Mouse (Mus musculus) neural tube, embryonic 15.5 days (tissue): ENCODE data around the gene Cmtm7. TPM values are rescaled to one million over a fixed set of nuclear protein-coding genes. Genes with fewer than 3 reads are reported as not detected.
A peak's percentile ranks its signal among the peaks of the same experiment; 100 is the strongest.

Experiments used
- ATAC-seq: fragments of 200-750 bp; cut with Nextera tagmentation; 2 replicates; pipeline ENCODE4 v1.8.0; 2017; ENCODE audit warnings: mild to moderate bottlenecking, moderate TSS enrichment, moderate library complexity; ENCODE audit not compliant: low FRiP score
- H3K27ac ChIP-seq: fragments of 300-500 bp; sonication (generic); replicated peaks from 2 replicates; pipeline ENCODE4 v1.5.1; 2015; ENCODE audit warnings: mild to moderate bottlenecking, inconsistent platforms
- H3K27me3 ChIP-seq: fragments of 300-500 bp; sonication (generic); replicated peaks from 2 replicates; pipeline ENCODE4 v1.6.1; 2015; ENCODE audit warnings: inconsistent platforms
- H3K36me3 ChIP-seq: fragments of 300-500 bp; sonication (generic); 2 replicates; pipeline ENCODE4 v1.6.1; 2015; ENCODE audit warnings: inconsistent platforms
- H3K4me1 ChIP-seq: fragments of 300-500 bp; sonication (generic); 2 replicates; pipeline ENCODE4 v1.6.1; 2015; ENCODE audit warnings: inconsistent platforms
- H3K4me2 ChIP-seq: fragments of 300-500 bp; sonication (generic); 2 replicates; pipeline ENCODE4 v1.6.1; 2015; ENCODE audit warnings: inconsistent platforms, mild to moderate bottlenecking, moderate library complexity
- H3K4me3 ChIP-seq: fragments of 300-500 bp; sonication (generic); replicated peaks from 2 replicates; pipeline ENCODE4 v1.5.1; 2015; ENCODE audit warnings: mild to moderate bottlenecking, inconsistent platforms
- H3K9ac ChIP-seq: fragments of 300-500 bp; sonication (generic); replicated peaks from 2 replicates; pipeline ENCODE4 v1.6.1; 2015; ENCODE audit warnings: mild to moderate bottlenecking, inconsistent platforms
- H3K9me3 ChIP-seq: fragments of 300-500 bp; sonication (generic); replicated peaks from 2 replicates; pipeline ENCODE4 v1.6.1; 2016; ENCODE audit warnings: inconsistent platforms
- WGBS: fragments of 180-500 bp; shearing (Covaris S2); methylation state at CpG from one replicate; pipeline ENCODE4 v1.1.7; 2015; ENCODE audit warnings: mixed read lengths; 5-methylcytosine and 5-hydroxymethylcytosine counted together
- polyA plus RNA-seq: library from polyadenylated mRNA; unstranded; fragments of >200 nt; fragmentation: Nextera tagmentation; extraction: Ambion mirVana; gene quantifications from 2 replicates; pipeline ENCODE4 v1.2.1, GENCODE M21; 2015

The Cmtm7 gene
- polyA plus RNA-seq, 1 experiment from 2014 or later, result 13.0 TPM

DNA sequence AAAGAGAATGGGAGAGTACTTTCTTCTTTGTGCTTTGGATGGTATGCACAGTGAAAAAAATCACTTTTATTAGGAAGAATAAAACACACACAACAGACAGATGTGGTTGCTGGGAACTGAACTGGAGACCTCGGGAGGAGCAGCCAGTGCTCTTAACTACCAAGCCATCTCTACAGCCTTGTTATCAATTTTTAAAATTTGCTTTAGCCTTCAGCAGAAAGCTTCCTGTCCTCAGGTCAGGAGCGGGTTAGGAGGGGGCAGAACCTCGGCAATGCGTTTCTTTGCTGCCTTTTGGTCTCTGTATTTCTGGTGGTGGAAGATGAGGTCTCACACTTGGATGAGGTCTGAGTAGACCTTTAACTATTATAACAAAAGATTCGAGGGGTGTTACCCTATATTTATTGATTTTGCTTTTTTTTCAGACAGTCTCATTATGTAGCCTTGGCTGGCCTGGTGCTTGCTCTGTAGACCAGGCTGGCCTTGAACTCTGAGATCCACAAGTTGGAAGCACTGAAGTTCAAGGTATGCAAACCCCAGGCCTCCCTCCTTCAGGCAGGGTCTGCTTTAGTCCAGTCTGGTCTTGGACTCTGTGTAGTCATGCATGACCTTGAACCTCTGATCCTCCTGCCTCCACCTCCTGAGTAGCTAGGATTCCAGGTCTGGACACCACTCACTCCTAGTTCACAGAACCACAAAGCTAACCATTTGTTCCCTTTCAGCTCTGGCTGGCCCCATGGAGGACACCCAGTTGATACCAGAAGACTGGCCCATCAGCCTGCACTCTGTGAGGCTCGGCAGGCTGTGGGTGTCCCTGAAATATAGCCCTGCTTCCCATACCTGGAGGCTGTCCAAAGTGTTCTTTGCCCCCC is 4.2 kb downstream of the Cmtm7 start:
- no peaks in the 10 kb centered on the region for H3K9me3 ChIP-seq
- no peak for ATAC-seq
- H3K27me3 ChIP-seq, result 0 out of 2 replicates have a peak, but pooled peaks cover 5% of the 10 kb centered on the region
- no peak overlapping the region for H3K4me2 ChIP-seq
- H3K9ac ChIP-seq, result no peak overlapping the region
- WGBS, result 83% methylated on average over 6 of the region's 6 CpGs
- peaks cover 27% of the 10 kb centered on the region for H3K4me1 ChIP-seq
- no peaks in the 10 kb centered on the region for H3K36me3 ChIP-seq
- no peak overlapping the region for H3K27ac ChIP-seq
- H3K4me3 ChIP-seq, result no peak overlapping the region

- Histone ChIP-seq H3K27ac (no peak overlapping the region), H3K4me1 (peaks cover 20% of the 10 kb centered on the region), H3K27me3 (0 out of 2 replicates have a peak, but pooled peaks cover 5% of the 10 kb centered on the region), H3K4me2 (no peak overlapping the region), H3K9ac (no peak overlapping the region), H3K9me3 (no peaks in the 10 kb centered on the region), H3K36me3 (no peaks in the 10 kb centered on the region), H3K4me3 (no peak overlapping the region)
- ATAC-seq, result no peak
- WGBS, result 91% methylated on average over 3 of the region's 3 CpGs
Measured at GRCm38 (mm10) chr9:114776361-114776760, 5.3 kb downstream of the Cmtm7 start.

GRCm38 (mm10) chr9:114775272-114775671 is 6.4 kb downstream of the Cmtm7 start:
- H3K36me3 ChIP-seq, result no peaks in the 10 kb centered on the region
- H3K9ac ChIP-seq, result no peak overlapping the region
- H3K27me3 ChIP-seq, result 0 out of 2 replicates have a peak, but pooled peaks cover 5% of the 10 kb centered on the region
- H3K27ac ChIP-seq, result no peak overlapping the region
- ATAC-seq, result no peak
- no peak overlapping the region for H3K4me3 ChIP-seq
- H3K9me3 ChIP-seq, result no peaks in the 10 kb centered on the region
- no peak overlapping the region for H3K4me2 ChIP-seq
- peaks cover 9% of the 10 kb centered on the region for H3K4me1 ChIP-seq
- WGBS, result 71% methylated on average over 4 of the region's 4 CpGs

GRCm38 (mm10) chr9:114774629-114775028 is 7.0 kb downstream of the Cmtm7 start:
- no peak overlapping the region for H3K4me3 ChIP-seq
- 0 out of 2 replicates have a peak, but pooled peaks cover 4% of the 10 kb centered on the region for H3K27me3 ChIP-seq
- no peak overlapping the region for H3K9ac ChIP-seq
- H3K9me3 ChIP-seq, result no peaks in the 10 kb centered on the region
- WGBS, result 85% methylated on average over 6 of the region's 6 CpGs
- H3K4me1 ChIP-seq, result peaks cover 5% of the 10 kb centered on the region
- no peak for ATAC-seq
- no peaks in the 10 kb centered on the region for H3K36me3 ChIP-seq
- H3K4me2 ChIP-seq, result no peak overlapping the region
- no peak overlapping the region for H3K27ac ChIP-seq

DNA sequence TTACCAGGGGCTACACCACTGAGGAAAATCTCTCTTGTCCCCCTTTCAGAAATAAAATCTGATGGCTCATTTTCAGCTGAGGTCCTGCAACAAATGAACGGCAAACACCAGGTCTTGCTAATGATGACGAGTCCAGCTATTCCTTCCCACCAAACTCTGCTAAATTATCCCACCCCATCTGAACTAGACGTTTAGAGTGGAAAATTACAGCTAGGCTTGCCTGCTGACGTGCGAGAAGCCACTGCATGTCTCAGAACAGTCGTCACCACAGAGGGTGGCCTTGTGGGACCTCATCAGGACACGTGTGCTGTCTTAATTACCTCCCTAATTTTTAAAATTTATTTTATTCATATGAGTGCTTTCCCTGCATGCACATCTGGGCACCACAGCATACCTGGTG is 10.1 kb downstream of the Cmtm7 start:
- ATAC-seq, result no peak
- no peaks in the 10 kb centered on the region for H3K9me3 ChIP-seq
- no peak overlapping the region for H3K9ac ChIP-seq
- no peak overlapping the region for H3K27ac ChIP-seq
- H3K27me3 ChIP-seq, result 0 out of 2 replicates have a peak, but pooled peaks cover 4% of the 10 kb centered on the region
- no peaks in the 10 kb centered on the region for H3K36me3 ChIP-seq
- H3K4me1 ChIP-seq, result peaks cover 21% of the 10 kb centered on the region
- H3K4me2 ChIP-seq, result no peak overlapping the region
- 70% methylated on average over 7 of the region's 7 CpGs for WGBS
- no peak overlapping the region for H3K4me3 ChIP-seq

DNA sequence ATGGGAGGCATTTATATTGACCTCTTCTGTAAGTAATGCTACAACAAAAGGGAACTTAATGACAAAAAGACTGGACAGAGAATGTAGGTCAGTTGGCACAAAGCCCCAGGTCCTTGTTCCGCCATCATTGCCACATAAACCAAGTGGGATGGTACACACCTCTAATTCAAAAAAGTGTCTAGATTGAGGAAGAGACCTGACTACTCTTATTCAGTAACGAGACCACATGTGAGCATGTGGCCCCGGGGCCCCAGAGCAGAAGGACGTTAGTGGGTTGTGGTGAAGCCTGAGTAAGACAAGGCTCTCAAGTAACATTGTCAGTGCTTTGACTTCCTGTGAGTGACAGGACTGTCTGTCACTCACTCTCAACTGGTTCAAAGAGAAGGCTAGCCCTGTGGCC is 11.4 kb downstream of the Cmtm7 start:
- WGBS, result 86% methylated on average over 4 of the region's 4 CpGs
- Histone ChIP-seq H3K4me2 (no peak overlapping the region), H3K9ac (no peak overlapping the region), H3K27me3 (0 out of 2 replicates have a peak, but pooled peaks cover 4% of the 10 kb centered on the region), H3K9me3 (no peaks in the 10 kb centered on the region), H3K4me3 (no peak overlapping the region), H3K27ac (no peak overlapping the region), H3K36me3 (no peaks in the 10 kb centered on the region), H3K4me1 (peaks cover 21% of the 10 kb centered on the region)
- no peak for ATAC-seq

DNA sequence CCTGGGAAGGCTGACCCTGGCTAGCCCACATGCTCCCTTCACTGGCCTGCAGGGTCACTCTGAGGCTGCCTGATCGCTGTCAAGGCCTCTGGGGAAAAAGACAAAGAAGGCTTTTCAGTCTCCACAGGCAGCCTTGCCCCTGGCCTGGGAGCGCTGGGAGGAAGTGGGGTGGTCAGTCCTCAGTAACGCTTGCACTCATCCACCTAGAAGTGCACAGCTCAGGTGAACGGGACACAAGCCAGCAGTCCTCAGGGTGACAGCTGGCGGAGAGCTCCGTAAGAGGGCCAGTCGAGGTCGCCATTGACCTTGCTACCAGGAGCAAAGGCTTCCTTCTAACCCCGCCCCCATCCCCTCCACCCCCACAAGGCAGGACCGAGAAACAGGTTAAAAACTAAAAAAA is 13.6 kb downstream of the Cmtm7 start:
- no peak for ATAC-seq

GRCm38 (mm10) chr9:114767507-114767906 is 14.1 kb downstream of the Cmtm7 start:
- Histone ChIP-seq H3K9ac (no peak overlapping the region), H3K4me1 (peaks cover 17% of the 10 kb centered on the region), H3K4me2 (no peak overlapping the region), H3K9me3 (no peaks in the 10 kb centered on the region), H3K36me3 (no peaks in the 10 kb centered on the region), H3K4me3 (no peak overlapping the region), H3K27me3 (0 out of 2 replicates have a peak, but pooled peaks cover 4% of the 10 kb centered on the region), H3K27ac (no peak overlapping the region)
- WGBS, result 71% methylated on average over 2 of the region's 2 CpGs
- ATAC-seq, result no peak

More for the DNA sequence above, 13.6 kb downstream of the Cmtm7 start:
- 66% methylated on average over 10 of the region's 10 CpGs for WGBS
- Histone ChIP-seq H3K27me3 (0 out of 2 replicates have a peak, but pooled peaks cover 4% of the 10 kb centered on the region), H3K4me3 (no peak overlapping the region), H3K9me3 (no peaks in the 10 kb centered on the region), H3K27ac (no peak overlapping the region), H3K36me3 (no peaks in the 10 kb centered on the region), H3K4me2 (no peak overlapping the region), H3K4me1 (peaks cover 17% of the 10 kb centered on the region), H3K9ac (no peak overlapping the region)

GRCm38 (mm10) chr9:114767030-114767429 is 14.6 kb downstream of the Cmtm7 start:
- 0 out of 2 replicates have a peak, but pooled peaks cover 4% of the 10 kb centered on the region for H3K27me3 ChIP-seq
- peak; percentile 75 for ATAC-seq
- peaks cover 17% of the 10 kb centered on the region for H3K4me1 ChIP-seq
- WGBS, result 35% methylated on average over 13 of the region's 13 CpGs
- H3K9ac ChIP-seq, result no peak overlapping the region
- no peak overlapping the region; the same call in 1 of the 2 replicates for H3K27ac ChIP-seq
- no peak overlapping the region for H3K4me3 ChIP-seq
- H3K9me3 ChIP-seq, result no peaks in the 10 kb centered on the region
- H3K36me3 ChIP-seq, result no peaks in the 10 kb centered on the region
- no peak overlapping the region for H3K4me2 ChIP-seq

DNA sequence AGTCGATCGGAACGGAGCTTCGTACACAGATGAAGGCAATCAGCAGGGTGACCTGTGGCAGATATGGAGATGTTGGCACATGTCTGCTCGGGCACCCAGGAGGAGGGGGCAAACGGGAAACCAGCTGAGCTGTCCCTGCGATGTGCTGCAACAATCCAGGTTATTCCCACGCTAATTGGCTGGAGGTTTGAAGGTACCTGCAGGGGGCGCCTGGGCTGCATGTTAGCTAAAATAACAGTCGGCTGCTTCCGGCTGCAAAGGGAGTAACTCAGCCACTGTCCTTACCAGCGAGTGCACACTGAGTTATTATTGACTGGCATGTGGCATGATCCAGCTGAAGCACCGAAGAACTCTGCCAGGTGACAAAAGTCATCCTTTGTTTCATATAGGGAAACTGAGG is 18.3 kb downstream of the Cmtm7 start:
- 56% methylated on average over 13 of the region's 13 CpGs for WGBS
- no peak for ATAC-seq
- Histone ChIP-seq H3K4me3 (no peak overlapping the region), H3K4me1 (peaks cover 25% of the 10 kb centered on the region), H3K27me3 (no peaks in the 10 kb centered on the region), H3K27ac (no peak overlapping the region), H3K9me3 (no peaks in the 10 kb centered on the region), H3K36me3 (no peaks in the 10 kb centered on the region), H3K4me2 (no peak overlapping the region), H3K9ac (no peak overlapping the region)

DNA sequence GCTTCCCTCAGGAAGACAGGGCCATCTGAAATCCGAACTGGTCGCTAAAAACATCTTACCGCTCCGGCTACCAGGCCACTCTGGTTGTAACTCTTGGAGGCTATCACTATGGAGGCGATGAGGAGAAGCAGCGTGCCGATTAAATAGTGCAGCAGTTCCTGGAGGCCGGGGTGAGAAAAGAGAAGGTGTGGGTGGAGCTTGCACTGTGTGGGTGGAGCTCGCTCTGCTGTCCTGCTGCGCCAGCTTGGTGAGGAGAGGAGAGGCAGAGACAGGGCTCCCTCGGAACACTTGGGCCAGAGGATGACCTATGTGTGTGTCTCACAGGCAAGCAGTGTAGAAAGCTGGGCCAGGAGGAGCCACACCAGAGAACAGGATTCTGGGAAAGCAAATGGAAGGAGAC is 19.8 kb downstream of the Cmtm7 start:
- no peak overlapping the region for H3K9ac ChIP-seq
- no peaks in the 10 kb centered on the region for H3K9me3 ChIP-seq
- H3K4me3 ChIP-seq, result no peak overlapping the region
- peaks cover 12% of the 10 kb centered on the region for H3K4me1 ChIP-seq
- no peak overlapping the region for H3K27ac ChIP-seq
- H3K27me3 ChIP-seq, result no peaks in the 10 kb centered on the region
- no peaks in the 10 kb centered on the region for H3K36me3 ChIP-seq
- no peak overlapping the region for H3K4me2 ChIP-seq
- ATAC-seq, result no peak
- 78% methylated on average over 11 of the region's 11 CpGs for WGBS

- Histone ChIP-seq H3K9me3 (no peaks in the 10 kb centered on the region), H3K4me1 (peaks cover 8% of the 10 kb centered on the region; the same call in 1 of the 2 replicates), H3K4me3 (no peak overlapping the region), H3K4me2 (no peak overlapping the region), H3K9ac (no peak overlapping the region), H3K27ac (no peak overlapping the region), H3K36me3 (no peaks in the 10 kb centered on the region), H3K27me3 (no peaks in the 10 kb centered on the region)
- 88% methylated on average over 5 of the region's 5 CpGs for WGBS
- ATAC-seq, result no peak; the same call in 1 of the 2 replicates
Measured at GRCm38 (mm10) chr9:114760353-114760752, 21.3 kb downstream of the Cmtm7 start.
